Mouse (Mus musculus) CH12.LX (cell line): ENCODE measurements around the gene Vps26a.

ENCODE experiments used
- BHLHE40 ChIP-seq: IDR thresholded peaks from 2 replicates; pipeline ENCODE4 v1.6.1; 2011; ENCODE audit warnings: mild to moderate bottlenecking, low read depth, low read length, improper control_type of control experiment
- CTCF ChIP-seq, 2 experiments: IDR thresholded peaks in 1 of 2; conservative IDR thresholded peaks in 1 of 2; 2 replicates each; pipeline ENCODE4 v1.5.1; 2011 to 2012; ENCODE audit warnings: low read depth in 2 of 2, low read length in 2 of 2, improper control_type of control experiment in 1 of 2, inconsistent platforms in 1 of 2, mild to moderate bottlenecking in 1 of 2, moderate library complexity in 1 of 2
- NRF1 ChIP-seq: IDR thresholded peaks from 2 replicates; pipeline ENCODE4 v1.6.1; 2014; ENCODE audit warnings: low read depth, mild to moderate bottlenecking, inconsistent platforms, low read length, improper control_type of control experiment, moderate library complexity
- POLR2A ChIP-seq: IDR thresholded peaks from 2 replicates; pipeline ENCODE4 v1.6.1; 2011; ENCODE audit warnings: low read depth, mild to moderate bottlenecking, improper control_type of control experiment, low read length
- TCF12 ChIP-seq: IDR thresholded peaks from 2 replicates; pipeline ENCODE4 v1.6.1; 2014; ENCODE audit warnings: low read depth, mild to moderate bottlenecking, inconsistent platforms, low read length, improper control_type of control experiment
- ZC3H11A ChIP-seq: IDR thresholded peaks from 2 replicates; pipeline ENCODE4 v1.6.1; 2012; ENCODE audit warnings: low read depth, mild to moderate bottlenecking, inconsistent platforms, low read length, improper control_type of control experiment

DNA sequence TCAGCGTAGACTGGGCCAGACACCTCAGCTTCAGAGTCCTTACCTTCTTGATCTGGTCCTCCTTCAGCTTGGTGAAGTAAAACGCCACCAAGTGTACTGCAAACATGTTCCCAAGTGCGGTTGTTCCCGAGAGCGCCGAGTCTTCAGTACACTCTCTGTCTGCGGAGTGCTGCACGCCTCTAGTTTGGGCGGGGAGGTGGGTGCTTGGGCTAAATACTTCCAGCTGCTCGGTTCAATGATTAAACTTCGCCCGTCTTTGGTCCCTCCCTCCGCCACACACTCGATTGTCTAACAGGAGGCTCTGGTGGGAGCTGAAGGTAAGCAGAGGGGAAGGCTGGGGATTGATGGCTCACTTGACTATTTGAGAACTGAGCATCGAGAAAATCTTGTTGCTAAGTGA, 64.3 kb downstream of the Vps26a start, which contains the start of gene Hkdc1:
- TF ChIP-seq TCF12 (no peak), NRF1 (no peak), CTCF (conservative IDR thresholded peaks at IDR 0.05 in 1 of 2, IDR thresholded peaks at IDR 0.05 in 1 of 2; ENCODE audit: low read depth in 2 of 2, low read length in 2 of 2) (no peak), ZC3H11A (no peak), POLR2A (no peak), BHLHE40 (no peak)
